Mouse (Mus musculus): ENCODE results near the gene Mrpl1. TPM values are rescaled to one million over a fixed set of nuclear protein-coding genes. Genes with fewer than 3 reads are reported as not detected.

Gene Mrpl1
- polyA plus RNA-seq, 1 experiment from 2014 or later: 26.5 TPM

- ATAC-seq (replicated peaks; ENCODE audit: low FRiP score, low read depth) (no peak; the same call in 1 of the 2 replicates), DNase-seq (ENCODE audit: low spot score) (peak; percentile 86)
- Histone ChIP-seq H3K9me3 (replicated peaks; ENCODE audit: low read length) (no peaks in the 10 kb centered on the region), H3K27me3 (ENCODE audit: insufficient read depth, low read length) (no peaks in the 10 kb centered on the region), H3K4me2 (ENCODE audit: low read length) (no peak overlapping the region), H3K4me1 (replicated peaks; ENCODE audit: insufficient read depth, low read length) (no peaks in the 10 kb centered on the region), H3K9ac (ENCODE audit: low read depth, low read length) (no peak overlapping the region), H3K4me3 (replicated peaks; ENCODE audit: low read depth, low read length) (no peak overlapping the region), H3K36me3 (ENCODE audit: insufficient read depth, low read length) (0 out of 2 replicates have a peak, but pooled peaks cover 6% of the 10 kb centered on the region), H3K27ac (no peak overlapping the region)
- TF ChIP-seq CTCF (IDR thresholded peaks at IDR 0.05; ENCODE audit: low read depth): peak; percentile 88
- WGBS: 64% methylated on average over 3 of the region's 3 CpGs
Measured at GRCm38 (mm10) chr5:96267017-96267702, 57.9 kb downstream of the Mrpl1 start.

GRCm38 (mm10) chr5:96271070-96271469, 61.8 kb downstream of the Mrpl1 start:
- 83% methylated on average over 6 of the region's 6 CpGs for WGBS
- Histone ChIP-seq H3K4me2 (ENCODE audit: low read length) (no peak overlapping the region), H3K27ac (no peak overlapping the region), H3K36me3 (ENCODE audit: insufficient read depth, low read length) (no peaks in the 10 kb centered on the region), H3K4me3 (replicated peaks; ENCODE audit: low read depth, low read length) (no peak overlapping the region), H3K4me1 (replicated peaks; ENCODE audit: insufficient read depth, low read length) (no peaks in the 10 kb centered on the region), H3K9ac (ENCODE audit: low read depth, low read length) (no peak overlapping the region), H3K9me3 (replicated peaks; ENCODE audit: low read length) (no peaks in the 10 kb centered on the region), H3K27me3 (ENCODE audit: insufficient read depth, low read length) (no peaks in the 10 kb centered on the region)
- TF ChIP-seq CTCF (IDR thresholded peaks at IDR 0.05; ENCODE audit: low read depth): no peak
- DNase-seq (ENCODE audit: low spot score): no peak
- ATAC-seq (replicated peaks; ENCODE audit: low FRiP score, low read depth): no peak

GRCm38 (mm10) chr5:96305786-96306185, 96.5 kb downstream of the Mrpl1 start:
- WGBS: 64% methylated on average over 8 of the region's 8 CpGs
- no peak for TF ChIP-seq CTCF (IDR thresholded peaks at IDR 0.05; ENCODE audit: low read depth)
- H3K36me3 ChIP-seq (ENCODE audit: insufficient read depth, low read length): no peaks in the 10 kb centered on the region
- H3K4me2 ChIP-seq (ENCODE audit: low read length): no peak overlapping the region
- no peak for ATAC-seq (replicated peaks; ENCODE audit: low FRiP score, low read depth)
- H3K4me1 ChIP-seq (replicated peaks; ENCODE audit: insufficient read depth, low read length): no peaks in the 10 kb centered on the region
- no peaks in the 10 kb centered on the region for H3K9me3 ChIP-seq (replicated peaks; ENCODE audit: low read length)
- no peak for DNase-seq (ENCODE audit: low spot score)
- H3K27me3 ChIP-seq (ENCODE audit: insufficient read depth, low read length): no peaks in the 10 kb centered on the region
- H3K4me3 ChIP-seq (replicated peaks; ENCODE audit: low read depth, low read length): no peak overlapping the region
- no peak overlapping the region for H3K9ac ChIP-seq (ENCODE audit: low read depth, low read length)
- H3K27ac ChIP-seq: no peak overlapping the region

DNA sequence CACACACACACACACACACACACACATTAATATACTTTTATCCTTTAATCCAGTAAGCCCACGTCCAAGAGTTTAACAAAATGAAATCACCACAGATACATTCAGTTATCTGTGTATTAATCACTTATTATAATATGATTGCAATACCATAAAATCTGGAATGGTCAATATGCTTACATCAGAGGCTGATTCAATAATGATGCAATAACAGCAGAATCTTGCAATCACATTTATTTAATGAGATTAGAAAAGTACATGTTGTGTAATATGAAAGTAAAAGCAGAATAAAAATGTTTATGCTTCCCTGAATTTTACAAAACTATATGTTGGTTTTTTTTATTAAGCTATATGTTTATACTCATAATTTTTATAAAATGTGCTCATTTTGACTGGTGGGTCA, 97.0 kb downstream of the Mrpl1 start:
- no peak overlapping the region for H3K27ac ChIP-seq
- no peak overlapping the region for H3K9ac ChIP-seq (ENCODE audit: low read depth, low read length)
- no peaks in the 10 kb centered on the region for H3K36me3 ChIP-seq (ENCODE audit: insufficient read depth, low read length)
- DNase-seq (ENCODE audit: low spot score) (no peak), ATAC-seq (replicated peaks; ENCODE audit: low FRiP score, low read depth) (no peak)
- H3K4me1 ChIP-seq (replicated peaks; ENCODE audit: insufficient read depth, low read length): no peaks in the 10 kb centered on the region
- H3K9me3 ChIP-seq (replicated peaks; ENCODE audit: low read length): no peaks in the 10 kb centered on the region
- no peak for TF ChIP-seq CTCF (IDR thresholded peaks at IDR 0.05; ENCODE audit: low read depth)
- 83% methylated on average over 1 of the region's 1 CpGs for WGBS
- H3K4me2 ChIP-seq (ENCODE audit: low read length): no peak overlapping the region
- H3K4me3 ChIP-seq (replicated peaks; ENCODE audit: low read depth, low read length): no peak overlapping the region
- H3K27me3 ChIP-seq (ENCODE audit: insufficient read depth, low read length): no peaks in the 10 kb centered on the region

- 58% methylated on average over 5 of the region's 5 CpGs for WGBS
- no peaks in the 10 kb centered on the region for H3K27me3 ChIP-seq (ENCODE audit: insufficient read depth, low read length)
- ATAC-seq (replicated peaks; ENCODE audit: low FRiP score, low read depth): no peak
- H3K4me3 ChIP-seq (replicated peaks; ENCODE audit: low read depth, low read length): no peak overlapping the region
- no peak overlapping the region for H3K4me2 ChIP-seq (ENCODE audit: low read length)
- TF ChIP-seq CTCF (IDR thresholded peaks at IDR 0.05; ENCODE audit: low read depth): peak; percentile 58; the same call in 1 of the 2 replicates
- H3K36me3 ChIP-seq (ENCODE audit: insufficient read depth, low read length): no peaks in the 10 kb centered on the region
- no peaks in the 10 kb centered on the region for H3K9me3 ChIP-seq (replicated peaks; ENCODE audit: low read length)
- no peaks in the 10 kb centered on the region for H3K4me1 ChIP-seq (replicated peaks; ENCODE audit: insufficient read depth, low read length)
- peak; percentile 45 for DNase-seq (ENCODE audit: low spot score)
- H3K9ac ChIP-seq (ENCODE audit: low read depth, low read length): no peak overlapping the region
- H3K27ac ChIP-seq: no peak overlapping the region
Measured at GRCm38 (mm10) chr5:96306826-96307225, 97.5 kb downstream of the Mrpl1 start.

DNA sequence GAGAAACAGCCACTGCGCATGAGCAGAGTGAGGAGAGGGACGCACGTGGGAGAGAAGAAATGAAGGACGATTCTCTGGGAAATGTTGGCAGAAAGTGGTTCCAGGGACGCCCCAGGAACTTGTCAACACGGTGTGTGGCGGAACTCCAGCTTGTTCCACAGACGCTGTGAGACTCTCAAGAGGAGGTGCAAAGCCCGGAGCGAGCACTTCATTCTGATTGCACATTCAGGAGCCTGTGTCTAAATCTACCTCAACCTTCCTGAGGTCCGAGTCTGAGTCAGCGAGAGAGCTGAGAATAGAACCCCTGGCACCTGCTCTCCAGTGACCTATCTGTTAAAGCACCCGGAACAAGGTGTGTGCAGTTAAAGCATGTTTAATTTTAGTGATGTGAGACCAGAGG, 98.8 kb downstream of the Mrpl1 start:
- no peak for ATAC-seq (replicated peaks; ENCODE audit: low FRiP score, low read depth)
- 83% methylated on average over 13 of the region's 13 CpGs for WGBS

More for the DNA sequence above, 98.8 kb downstream of the Mrpl1 start:
- Histone ChIP-seq H3K4me3 (replicated peaks; ENCODE audit: low read depth, low read length) (no peak overlapping the region), H3K36me3 (ENCODE audit: insufficient read depth, low read length) (no peaks in the 10 kb centered on the region), H3K4me1 (replicated peaks; ENCODE audit: insufficient read depth, low read length) (no peaks in the 10 kb centered on the region), H3K9ac (ENCODE audit: low read depth, low read length) (no peak overlapping the region), H3K4me2 (ENCODE audit: low read length) (no peak overlapping the region), H3K27ac (no peak overlapping the region), H3K27me3 (ENCODE audit: insufficient read depth, low read length) (no peaks in the 10 kb centered on the region), H3K9me3 (replicated peaks; ENCODE audit: low read length) (no peaks in the 10 kb centered on the region)
- no peak for TF ChIP-seq CTCF (IDR thresholded peaks at IDR 0.05; ENCODE audit: low read depth)
- no peak for DNase-seq (ENCODE audit: low spot score)
